Mouse (Mus musculus): ENCODE data around the gene Pdrg1. TPM values are rescaled to one million over a fixed set of nuclear protein-coding genes. Genes with fewer than 3 reads are reported as not detected.

Gene Pdrg1
- 236 and 259 TPM in 2 replicates for polyA plus RNA-seq (2015; fragmentation: Nextera tagmentation; extraction: Ambion mirVana)

DNA sequence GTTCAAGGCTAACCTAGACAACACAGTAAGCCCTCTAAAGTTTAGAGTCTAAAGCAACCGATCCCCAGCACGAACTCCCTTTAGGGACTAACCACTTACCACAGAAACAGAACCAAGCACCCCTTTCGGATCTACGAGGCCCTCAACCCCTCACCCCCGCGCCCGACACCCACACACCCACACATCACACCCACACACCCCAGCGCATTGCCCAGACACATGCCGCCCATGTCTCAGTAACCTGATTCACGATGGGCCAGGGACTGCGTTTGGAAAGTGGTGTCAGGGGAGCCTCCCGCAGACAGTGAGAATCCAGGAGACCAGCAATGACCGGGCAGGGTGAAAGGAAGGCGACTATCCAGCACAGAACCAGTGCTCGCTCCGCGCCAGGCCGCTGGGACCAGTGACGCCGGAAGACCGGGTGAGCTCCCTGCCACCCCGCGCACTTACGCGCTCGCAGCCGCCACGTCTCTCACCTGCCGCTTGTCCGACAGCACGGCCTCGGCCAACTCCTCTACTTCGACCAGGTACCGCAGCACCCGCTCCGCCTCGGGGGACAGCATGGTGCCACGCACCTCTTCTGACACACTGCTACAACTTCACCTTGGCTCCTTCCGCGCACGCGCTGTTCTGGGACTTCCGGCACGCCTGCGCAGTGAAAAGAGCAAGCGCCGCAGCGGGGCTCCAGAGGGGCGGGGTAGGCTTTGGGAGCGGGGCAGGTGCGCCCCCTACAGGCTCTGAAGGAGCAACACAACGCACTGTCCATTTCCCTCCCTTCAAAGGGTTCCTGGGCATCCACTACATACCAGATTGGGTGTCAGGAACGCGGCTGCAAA, at the start of gene Pdrg1:
Pdrg1 (minus strand) TSS at position 670 of the 836 bp plus-strand sequence.
- no peaks in the 10 kb centered on the region for H3K27me3 ChIP-seq (ENCODE audit: control insufficient read depth, insufficient read depth, low read depth, low read length)
- peaks cover 14% of the 10 kb centered on the region for H3K36me3 ChIP-seq (ENCODE audit: control insufficient read depth, insufficient read depth, low read length)
- H3K9ac ChIP-seq (ENCODE audit: low read depth, low read length), result peak within 1 kb of the TSS; percentile 87
- peak; percentile 96 for ATAC-seq
- peak within 1 kb of the TSS; percentile 78 for H3K4me2 ChIP-seq (ENCODE audit: low read length)
- 2% methylated on average over 54 of the region's 54 CpGs for WGBS
- peak within 1 kb of the TSS; percentile 75 for H3K4me3 ChIP-seq (ENCODE audit: low read depth, low read length)
- peak within 1 kb of the TSS; percentile 18; the same call in 1 of the 2 replicates for H3K27ac ChIP-seq (ENCODE audit: low read length)
- peaks cover 8% of the 10 kb centered on the region for H3K4me1 ChIP-seq (ENCODE audit: control insufficient read depth, insufficient read depth, low read length)
- H3K9me3 ChIP-seq (replicated peaks; ENCODE audit: control insufficient read depth, low read length, poor library complexity, severe bottlenecking), result no peaks in the 10 kb centered on the region

GRCm38 (mm10) chr2:153064190-153064970, 49.2 kb upstream of the Pdrg1 start:
- WGBS, result 76% methylated on average over 9 of the region's 9 CpGs
- Histone ChIP-seq H3K27ac (ENCODE audit: low read length) (no peak overlapping the region), H3K4me2 (ENCODE audit: low read length) (no peak overlapping the region), H3K27me3 (ENCODE audit: control insufficient read depth, insufficient read depth, low read depth, low read length) (peaks cover 3% of the 10 kb centered on the region; the same call in 1 of the 2 replicates), H3K4me3 (ENCODE audit: low read depth, low read length) (no peak overlapping the region), H3K9ac (ENCODE audit: low read depth, low read length) (no peak overlapping the region), H3K9me3 (replicated peaks; ENCODE audit: control insufficient read depth, low read length, poor library complexity, severe bottlenecking) (no peaks in the 10 kb centered on the region), H3K36me3 (ENCODE audit: control insufficient read depth, insufficient read depth, low read length) (no peaks in the 10 kb centered on the region), H3K4me1 (ENCODE audit: control insufficient read depth, insufficient read depth, low read length) (peaks cover 4% of the 10 kb centered on the region; the same call in 1 of the 2 replicates)
- ATAC-seq, result no peak

DNA sequence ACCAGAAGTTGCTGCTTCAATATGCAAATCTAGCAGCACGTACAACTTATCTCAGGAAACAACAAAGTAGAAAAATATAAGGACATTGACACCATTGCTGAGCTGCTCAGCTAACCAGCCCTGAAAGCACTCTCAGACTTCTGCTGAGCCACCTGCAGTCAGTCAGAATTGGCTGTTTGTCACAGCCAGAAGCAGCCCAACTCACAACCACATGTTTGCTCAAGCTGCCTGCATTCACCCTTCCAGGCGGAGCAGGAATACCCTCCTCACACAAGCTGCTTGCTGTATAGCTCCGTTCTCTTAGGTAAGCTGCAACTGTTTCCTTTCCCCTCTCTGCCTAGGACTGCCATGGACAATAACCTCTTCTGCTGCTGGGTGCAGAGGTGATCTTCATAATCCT, 48.2 kb upstream of the Pdrg1 start:
- no peaks in the 10 kb centered on the region for H3K9me3 ChIP-seq (replicated peaks; ENCODE audit: control insufficient read depth, low read length, poor library complexity, severe bottlenecking)
- no peak overlapping the region for H3K4me2 ChIP-seq (ENCODE audit: low read length)
- WGBS, result 53% methylated on average over 3 of the region's 3 CpGs
- 0 out of 2 replicates have a peak overlapping the region, but pooled peaks have one; percentile 26 for H3K9ac ChIP-seq (ENCODE audit: low read depth, low read length)
- no peaks in the 10 kb centered on the region for H3K36me3 ChIP-seq (ENCODE audit: control insufficient read depth, insufficient read depth, low read length)
- H3K4me3 ChIP-seq (ENCODE audit: low read depth, low read length), result no peak overlapping the region
- ATAC-seq, result no peak
- H3K27me3 ChIP-seq (ENCODE audit: control insufficient read depth, insufficient read depth, low read depth, low read length), result no peaks in the 10 kb centered on the region
- peak overlapping the region; percentile 31; the same call in 1 of the 2 replicates for H3K27ac ChIP-seq (ENCODE audit: low read length)
- H3K4me1 ChIP-seq (ENCODE audit: control insufficient read depth, insufficient read depth, low read length), result peaks cover 4% of the 10 kb centered on the region; the same call in 1 of the 2 replicates

GRCm38 (mm10) chr2:153060216-153060615, 45.0 kb upstream of the Pdrg1 start:
- ATAC-seq, result no peak

GRCm38 (mm10) chr2:153058365-153058764, 43.1 kb upstream of the Pdrg1 start:
- H3K27ac ChIP-seq (ENCODE audit: low read length), result no peak overlapping the region
- H3K4me1 ChIP-seq (ENCODE audit: control insufficient read depth, insufficient read depth, low read length), result no peaks in the 10 kb centered on the region; the same call in 1 of the 2 replicates
- H3K36me3 ChIP-seq (ENCODE audit: control insufficient read depth, insufficient read depth, low read length), result peaks cover 16% of the 10 kb centered on the region; the same call in 1 of the 2 replicates
- no peak overlapping the region for H3K9ac ChIP-seq (ENCODE audit: low read depth, low read length)
- ATAC-seq, result no peak
- no peaks in the 10 kb centered on the region for H3K27me3 ChIP-seq (ENCODE audit: control insufficient read depth, insufficient read depth, low read depth, low read length)
- no peaks in the 10 kb centered on the region for H3K9me3 ChIP-seq (replicated peaks; ENCODE audit: control insufficient read depth, low read length, poor library complexity, severe bottlenecking)
- H3K4me2 ChIP-seq (ENCODE audit: low read length), result no peak overlapping the region
- 70% methylated on average over 4 of the region's 4 CpGs for WGBS
- H3K4me3 ChIP-seq (ENCODE audit: low read depth, low read length), result no peak overlapping the region

More at GRCm38 (mm10) chr2:153060216-153060615, 45.0 kb upstream of the Pdrg1 start:
- Histone ChIP-seq H3K4me2 (ENCODE audit: low read length) (no peak overlapping the region), H3K9ac (ENCODE audit: low read depth, low read length) (no peak overlapping the region), H3K36me3 (ENCODE audit: control insufficient read depth, insufficient read depth, low read length) (0 out of 2 replicates have a peak, but pooled peaks cover 6% of the 10 kb centered on the region), H3K4me1 (ENCODE audit: control insufficient read depth, insufficient read depth, low read length) (peaks cover 4% of the 10 kb centered on the region; the same call in 1 of the 2 replicates), H3K4me3 (ENCODE audit: low read depth, low read length) (no peak overlapping the region), H3K27ac (ENCODE audit: low read length) (no peak overlapping the region), H3K9me3 (replicated peaks; ENCODE audit: control insufficient read depth, low read length, poor library complexity, severe bottlenecking) (no peaks in the 10 kb centered on the region), H3K27me3 (ENCODE audit: control insufficient read depth, insufficient read depth, low read depth, low read length) (no peaks in the 10 kb centered on the region)
- 86% methylated on average over 7 of the region's 7 CpGs for WGBS

GRCm38 (mm10) chr2:153055270-153055920, 40.2 kb upstream of the Pdrg1 start:
- H3K9ac ChIP-seq (ENCODE audit: low read depth, low read length), result no peak overlapping the region
- 0 out of 2 replicates have a peak, but pooled peaks cover 3% of the 10 kb centered on the region for H3K27me3 ChIP-seq (ENCODE audit: control insufficient read depth, insufficient read depth, low read depth, low read length)
- WGBS, result 47% methylated on average over 6 of the region's 6 CpGs

GRCm38 (mm10) chr2:153053896-153054295, 38.7 kb upstream of the Pdrg1 start:
- ATAC-seq, result no peak

More at GRCm38 (mm10) chr2:153055270-153055920, 40.2 kb upstream of the Pdrg1 start:
- peaks cover 16% of the 10 kb centered on the region; the same call in 1 of the 2 replicates for H3K36me3 ChIP-seq (ENCODE audit: control insufficient read depth, insufficient read depth, low read length)
- no peak for ATAC-seq
- no peak overlapping the region for H3K27ac ChIP-seq (ENCODE audit: low read length)
- H3K4me3 ChIP-seq (ENCODE audit: low read depth, low read length), result no peak overlapping the region
- H3K4me1 ChIP-seq (ENCODE audit: control insufficient read depth, insufficient read depth, low read length), result no peaks in the 10 kb centered on the region
- no peak overlapping the region for H3K4me2 ChIP-seq (ENCODE audit: low read length)
- H3K9me3 ChIP-seq (replicated peaks; ENCODE audit: control insufficient read depth, low read length, poor library complexity, severe bottlenecking), result no peaks in the 10 kb centered on the region

GRCm38 (mm10) chr2:153052700-153053351, 37.6 kb upstream of the Pdrg1 start:
- H3K9ac ChIP-seq (ENCODE audit: low read depth, low read length), result no peak overlapping the region
- H3K4me1 ChIP-seq (ENCODE audit: control insufficient read depth, insufficient read depth, low read length), result peaks cover 8% of the 10 kb centered on the region
- ATAC-seq, result no peak
- WGBS, result 13% methylated on average over 30 of the region's 30 CpGs
- peaks cover 16% of the 10 kb centered on the region; the same call in 1 of the 2 replicates for H3K36me3 ChIP-seq (ENCODE audit: control insufficient read depth, insufficient read depth, low read length)
- no peak overlapping the region for H3K4me2 ChIP-seq (ENCODE audit: low read length)
- H3K9me3 ChIP-seq (replicated peaks; ENCODE audit: control insufficient read depth, low read length, poor library complexity, severe bottlenecking), result no peaks in the 10 kb centered on the region
- no peak overlapping the region for H3K4me3 ChIP-seq (ENCODE audit: low read depth, low read length)
- H3K27me3 ChIP-seq (ENCODE audit: control insufficient read depth, insufficient read depth, low read depth, low read length), result 0 out of 2 replicates have a peak, but pooled peaks cover 3% of the 10 kb centered on the region
- no peak overlapping the region for H3K27ac ChIP-seq (ENCODE audit: low read length)

More at GRCm38 (mm10) chr2:153053896-153054295, 38.7 kb upstream of the Pdrg1 start:
- WGBS, result 90% methylated on average over 8 of the region's 8 CpGs
- Histone ChIP-seq H3K4me2 (ENCODE audit: low read length) (no peak overlapping the region), H3K27ac (ENCODE audit: low read length) (no peak overlapping the region), H3K4me1 (ENCODE audit: control insufficient read depth, insufficient read depth, low read length) (peaks cover 7% of the 10 kb centered on the region), H3K9ac (ENCODE audit: low read depth, low read length) (no peak overlapping the region), H3K27me3 (ENCODE audit: control insufficient read depth, insufficient read depth, low read depth, low read length) (0 out of 2 replicates have a peak, but pooled peaks cover 3% of the 10 kb centered on the region), H3K4me3 (ENCODE audit: low read depth, low read length) (no peak overlapping the region), H3K36me3 (ENCODE audit: control insufficient read depth, insufficient read depth, low read length) (peaks cover 16% of the 10 kb centered on the region; the same call in 1 of the 2 replicates), H3K9me3 (replicated peaks; ENCODE audit: control insufficient read depth, low read length, poor library complexity, severe bottlenecking) (no peaks in the 10 kb centered on the region)

Data from midbrain, embryonic 16.5 days (tissue).